Mouse (Mus musculus) MEL (cell line): Measurements from ENCODE around the gene Fgfr2. TPM values are rescaled to one million over a fixed set of nuclear protein-coding genes. Genes with fewer than 3 reads are reported as not detected.

Experiments
- DNase-seq: peaks from one replicate; pipeline ENCODE4 v3.0.0; 2011; ENCODE audit warnings: low read depth, low spot score
- H3K27ac ChIP-seq: 2 replicates; pipeline ENCODE4 v1.5.1; 2012; ENCODE audit warnings: low read depth, mild to moderate bottlenecking, control low read depth, low read length, moderate library complexity; ENCODE audit not compliant: control insufficient read depth
- H3K27me3 ChIP-seq, 2 experiments: fragments of 150-350 bp in 1 of 2; sonication (generic) in 1 of 2; 2 replicates each; pipeline ENCODE4 v1.6.1; 2012; ENCODE audit warnings: low read length in 2 of 2, mild to moderate bottlenecking in 2 of 2, improper control_type of control experiment in 1 of 2, moderate library complexity in 1 of 2; ENCODE audit not compliant: insufficient read depth in 2 of 2, control insufficient read depth in 1 of 2
- H3K36me3 ChIP-seq, 2 experiments: 2 replicates each; pipeline ENCODE4 v1.6.1; 2012 to 2014; ENCODE audit warnings: low read length in 2 of 2, improper control_type of control experiment in 1 of 2, inconsistent platforms in 1 of 2, mild to moderate bottlenecking in 1 of 2; ENCODE audit not compliant: insufficient read depth in 2 of 2, control insufficient read depth in 1 of 2
- H3K4me1 ChIP-seq, 2 experiments: fragments of 150-350 bp in 1 of 2; sonication (generic) in 1 of 2; 2 replicates each; pipeline ENCODE4 v1.6.1; 2012; ENCODE audit warnings: low read length in 2 of 2, improper control_type of control experiment in 1 of 2, mild to moderate bottlenecking in 1 of 2; ENCODE audit not compliant: insufficient read depth in 2 of 2, control insufficient read depth in 1 of 2
- H3K4me3 ChIP-seq, 2 experiments: fragments of 150-350 bp in 1 of 2; sonication (generic) in 1 of 2; 2 replicates each; pipeline ENCODE4 v1.5.1; 2012; ENCODE audit warnings: low read depth in 2 of 2, low read length in 2 of 2, mild to moderate bottlenecking in 2 of 2, moderate library complexity in 2 of 2, control low read depth in 1 of 2, improper control_type of control experiment in 1 of 2; ENCODE audit not compliant: control insufficient read depth in 1 of 2, insufficient read depth in 1 of 2
- H3K79me2 ChIP-seq: 2 replicates; pipeline ENCODE4 v1.6.1; 2012; ENCODE audit warnings: mild to moderate bottlenecking, low read length, moderate library complexity; ENCODE audit not compliant: control insufficient read depth, poor library complexity, insufficient read depth
- H3K9ac ChIP-seq: 2 replicates; pipeline ENCODE4 v1.6.1; 2012; ENCODE audit warnings: low read depth, mild to moderate bottlenecking, control low read depth, low read length, moderate library complexity; ENCODE audit not compliant: control insufficient read depth, poor library complexity, severe bottlenecking
- H3K9me3 ChIP-seq: fragments of 150-350 bp; sonication (generic); replicated peaks from 2 replicates; pipeline ENCODE4 v1.6.1; 2012; ENCODE audit warnings: mild to moderate bottlenecking, low read length, improper control_type of control experiment, moderate library complexity; ENCODE audit not compliant: insufficient read depth
- BHLHE40 ChIP-seq: IDR thresholded peaks from 2 replicates; pipeline ENCODE4 v1.6.1; 2012; ENCODE audit warnings: low read depth, mild to moderate bottlenecking, inconsistent platforms, low read length, improper control_type of control experiment, borderline replicate concordance
- CHD2 ChIP-seq: IDR thresholded peaks from 2 replicates; pipeline ENCODE4 v1.6.1; 2011; ENCODE audit warnings: low read length, improper control_type of control experiment
- CTCF ChIP-seq, 3 experiments: IDR thresholded peaks in 2 of 3; conservative IDR thresholded peaks in 1 of 3; 2 replicates each; pipeline ENCODE4 v1.5.1; 2011 to 2012; ENCODE audit warnings: low read length in 3 of 3, low read depth in 2 of 3, mild to moderate bottlenecking in 2 of 3, improper control_type of control experiment in 1 of 3, inconsistent platforms in 1 of 3, mixed read lengths in 1 of 3, moderate library complexity in 1 of 3; ENCODE audit not compliant: control insufficient read depth in 1 of 3, insufficient read depth in 1 of 3, poor library complexity in 1 of 3, severe bottlenecking in 1 of 3
- EP300 ChIP-seq, 2 experiments: IDR thresholded peaks; 2 replicates each; pipeline ENCODE4 v1.6.1; 2011; ENCODE audit warnings: improper control_type of control experiment in 2 of 2, low read length in 2 of 2, low read depth in 1 of 2, mild to moderate bottlenecking in 1 of 2
- GABPA ChIP-seq: IDR thresholded peaks from 2 replicates; pipeline ENCODE4 v1.6.1; 2012; ENCODE audit warnings: low read depth, mild to moderate bottlenecking, inconsistent platforms, low read length, improper control_type of control experiment, moderate library complexity
- GATA1 ChIP-seq: IDR thresholded peaks from 2 replicates; pipeline ENCODE4 v1.6.1; 2011; ENCODE audit warnings: low read depth, low read length, improper control_type of control experiment
- JUND ChIP-seq: IDR thresholded peaks from 2 replicates; pipeline ENCODE4 v1.6.1; 2011; ENCODE audit warnings: low read depth, mild to moderate bottlenecking, improper control_type of control experiment, low read length
- MAX ChIP-seq: IDR thresholded peaks from 2 replicates; pipeline ENCODE4 v1.6.1; 2011; ENCODE audit warnings: low read length, improper control_type of control experiment
- MAZ ChIP-seq: IDR thresholded peaks from 2 replicates; pipeline ENCODE4 v1.6.1; 2012; ENCODE audit warnings: low read depth, mild to moderate bottlenecking, inconsistent platforms, low read length, improper control_type of control experiment
- MXI1 ChIP-seq: IDR thresholded peaks from 2 replicates; pipeline ENCODE4 v1.6.1; 2011; ENCODE audit warnings: mild to moderate bottlenecking, low read depth, low read length, improper control_type of control experiment
- MYC ChIP-seq: IDR thresholded peaks from 2 replicates; pipeline ENCODE4 v1.6.1; 2011; ENCODE audit warnings: low read depth, mild to moderate bottlenecking, low read length, improper control_type of control experiment, moderate library complexity
- POLR2A ChIP-seq, 2 experiments: IDR thresholded peaks; 2 replicates each; pipeline ENCODE4 v1.6.1; 2011 to 2012; ENCODE audit warnings: low read length in 2 of 2, mild to moderate bottlenecking in 2 of 2, control low read depth in 1 of 2, improper control_type of control experiment in 1 of 2, low read depth in 1 of 2, moderate library complexity in 1 of 2; ENCODE audit not compliant: control insufficient read depth in 1 of 2, insufficient read depth in 1 of 2, poor library complexity in 1 of 2
- RAD21 ChIP-seq: IDR thresholded peaks from 2 replicates; pipeline ENCODE4 v1.6.1; 2011; ENCODE audit warnings: mild to moderate bottlenecking, low read depth, low read length, improper control_type of control experiment
- RCOR1 ChIP-seq: IDR thresholded peaks from 2 replicates; pipeline ENCODE4 v1.6.1; 2012; ENCODE audit warnings: low read depth, mild to moderate bottlenecking, inconsistent platforms, low read length, improper control_type of control experiment
- SIN3A ChIP-seq: IDR thresholded peaks from 2 replicates; pipeline ENCODE4 v1.6.1; 2012; ENCODE audit warnings: low read length, improper control_type of control experiment, inconsistent platforms
- SMC3 ChIP-seq: IDR thresholded peaks from 2 replicates; pipeline ENCODE4 v1.6.1; 2011; ENCODE audit warnings: low read depth, low read length, improper control_type of control experiment
- TAL1 ChIP-seq: IDR thresholded peaks from 2 replicates; pipeline ENCODE4 v1.6.1; 2012; ENCODE audit warnings: mild to moderate bottlenecking, inconsistent platforms, low read length, moderate library complexity, mixed read lengths
- USF1 ChIP-seq: IDR thresholded peaks from 2 replicates; pipeline ENCODE4 v1.6.1; 2014; ENCODE audit warnings: low read depth, mild to moderate bottlenecking, inconsistent platforms, low read length, improper control_type of control experiment, moderate library complexity
- ZC3H11A ChIP-seq: IDR thresholded peaks from 2 replicates; pipeline ENCODE4 v1.6.1; 2012; ENCODE audit warnings: low read depth, mild to moderate bottlenecking, inconsistent platforms, low read length, improper control_type of control experiment
- polyA plus RNA-seq, 2 experiments: library from polyadenylated mRNA; stranded (reverse) in 1 of 2; unstranded in 1 of 2; fragments of >175 nt in 1 of 2; fragments of >200 nt in 1 of 2; gene quantifications; 2 replicates each; pipeline versions ENCODE4 v1.2.1 to v1.2.4; 2012; ENCODE audit warnings: low replicate concordance in 2 of 2, low read depth in 1 of 2; ENCODE audit not compliant: insufficient read length in 2 of 2, insufficient read depth in 1 of 2, missing spikeins in 1 of 2
- total RNA-seq: library from RNA; depleted of rRNA; stranded (reverse); fragments of 300-350 nt; gene quantifications from 2 replicates; pipeline ENCODE4 v1.2.3, GENCODE M21; 2012

Gene Fgfr2
- total and polyA plus RNA-seq, 3 experiments, result not detected

DNA sequence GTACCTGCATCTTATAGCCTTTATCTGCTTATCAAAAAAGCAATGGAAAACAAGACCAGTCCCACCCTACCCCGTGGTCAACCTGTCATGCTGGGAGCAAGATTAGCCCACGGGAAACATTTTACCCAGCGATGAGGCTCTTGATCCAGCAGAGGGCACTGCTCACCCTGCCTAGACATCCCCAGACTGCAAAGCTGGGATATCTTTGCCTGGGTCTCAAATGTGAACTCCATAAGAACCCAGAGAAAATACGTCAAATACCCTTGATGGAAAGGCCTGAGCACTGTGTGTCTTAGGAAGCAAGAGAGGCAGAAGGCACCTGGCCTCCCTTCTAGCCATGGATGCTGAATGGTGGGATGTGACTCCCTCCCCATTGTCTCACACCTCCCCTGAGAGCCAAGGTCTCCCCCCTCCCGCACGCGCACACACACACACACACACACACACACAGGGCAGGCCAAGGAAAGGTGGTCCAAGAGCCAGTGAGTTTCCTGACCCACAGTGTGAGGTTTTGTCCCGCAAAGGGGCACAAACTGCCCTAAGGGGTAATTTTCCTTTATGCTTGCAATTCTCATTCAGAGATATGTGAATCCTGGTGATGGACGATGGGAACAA lies 90.5 kb downstream of the Fgfr2 start:
- peak; percentile 64 for DNase-seq
- H3K27me3 ChIP-seq, result no peaks in the 10 kb centered on the region
- H3K4me1 ChIP-seq, result peaks cover 8 to 21% of the 10 kb centered on the region in 2 experiments
- H3K36me3 ChIP-seq, result peaks cover 2 to 22% of the 10 kb centered on the region in 2 experiments; a peak in 3 of 4 replicates
- H3K9me3 ChIP-seq, result no peaks in the 10 kb centered on the region
- H3K27ac ChIP-seq, result no peak overlapping the region
- no peak overlapping the region for H3K4me3 ChIP-seq
- no peak overlapping the region for H3K9ac ChIP-seq
- H3K79me2 ChIP-seq, result 0 out of 2 replicates have a peak, but pooled peaks cover 1% of the 10 kb centered on the region
- TF ChIP-seq CTCF (IDR thresholded peaks at IDR 0.05 in 2 of 3, conservative IDR thresholded peaks at IDR 0.05 in 1 of 3; ENCODE audit: control insufficient read depth in 1 of 3, insufficient read depth in 1 of 3, low read depth in 2 of 3, low read length in 3 of 3, poor library complexity in 1 of 3, severe bottlenecking in 1 of 3), result peak; percentile 78 to 82 (median 81)
- TF ChIP-seq MXI1, result no peak
- no peak for TF ChIP-seq MAZ
- TF ChIP-seq TAL1, result no peak
- TF ChIP-seq GABPA, result no peak
- TF ChIP-seq RAD21, result peak; percentile 75
- peak; percentile 66 for TF ChIP-seq SMC3
- TF ChIP-seq SIN3A, result 0 out of 2 replicates have a peak, but pooled peaks have one; percentile 12
- no peak for TF ChIP-seq BHLHE40
- no peak for TF ChIP-seq JUND

DNA sequence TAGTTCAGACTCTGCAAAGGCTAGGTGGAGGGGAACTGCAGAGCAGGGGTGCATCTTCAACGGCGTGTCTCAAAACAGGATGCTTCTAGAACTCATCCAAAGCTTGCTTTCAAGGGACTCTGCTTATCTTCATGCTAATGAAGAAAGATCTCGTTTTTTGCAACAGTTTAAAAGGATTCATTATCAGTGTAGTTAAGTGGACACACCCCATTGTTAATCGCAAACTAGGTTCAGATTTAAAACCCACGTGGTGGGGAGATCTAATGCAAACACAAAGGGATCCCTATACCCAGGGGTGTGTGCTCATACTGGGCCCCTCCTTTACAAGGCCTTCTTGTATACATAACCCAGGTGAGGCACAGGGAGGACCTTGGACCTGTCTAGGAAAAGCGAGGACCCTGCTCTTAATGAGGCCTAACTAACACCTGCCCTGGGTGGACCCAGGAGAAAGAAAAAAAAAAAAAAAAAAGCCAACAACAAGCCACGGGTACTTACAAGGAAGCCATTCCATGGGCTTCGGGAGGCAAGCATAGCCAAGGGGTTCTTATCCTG lies 93.6 kb downstream of the Fgfr2 start:
- 0 out of 2 replicates have a peak, but pooled peaks cover 6% of the 10 kb centered on the region for H3K79me2 ChIP-seq
- no peak overlapping the region for H3K4me3 ChIP-seq
- peak; percentile 42; the same call in 1 of the 2 replicates for TF ChIP-seq SIN3A
- TF ChIP-seq ZC3H11A, result no peak
- TF ChIP-seq SMC3, result no peak
- peak; percentile 87 for TF ChIP-seq MXI1
- TF ChIP-seq CHD2, result no peak
- TF ChIP-seq MYC, result no peak
- no peak for TF ChIP-seq POLR2A (IDR thresholded peaks at IDR 0.05; ENCODE audit: control insufficient read depth in 1 of 2, insufficient read depth in 1 of 2, low read depth in 1 of 2, low read length in 2 of 2, poor library complexity in 1 of 2)
- TF ChIP-seq EP300 (IDR thresholded peaks at IDR 0.05; ENCODE audit: low read depth in 1 of 2, low read length in 2 of 2), result peak in 1 of 2 experiments; percentile 16; a peak in 1 of 4 replicates
- TF ChIP-seq USF1, result peak; percentile 67
- peak; percentile 65 for TF ChIP-seq GATA1
- TF ChIP-seq RCOR1, result peak; percentile 91
- peak; percentile 80 for TF ChIP-seq MAX
- peaks cover 8 to 21% of the 10 kb centered on the region in 2 experiments for H3K4me1 ChIP-seq
- peak overlapping the region; percentile 29 for H3K27ac ChIP-seq
- H3K27me3 ChIP-seq, result no peaks in the 10 kb centered on the region
- no peak for DNase-seq
- peaks cover 2 to 22% of the 10 kb centered on the region in 2 experiments; a peak in 3 of 4 replicates for H3K36me3 ChIP-seq
- no peaks in the 10 kb centered on the region for H3K9me3 ChIP-seq
- no peak overlapping the region for H3K9ac ChIP-seq
